Mouse (Mus musculus) liver, postnatal 0 days (tissue): ENCODE data around the gene Efl1.

Experiments
- CTCF ChIP-seq: sonication (generic); IDR thresholded peaks from 2 replicates; pipeline ENCODE4 v1.5.1; 2016; ENCODE audit warnings: antibody characterized with exemption, low read depth
- EP300 ChIP-seq: IDR thresholded peaks from 2 replicates; pipeline ENCODE4 v1.6.1; 2016; ENCODE audit warnings: antibody characterized with exemption, low read depth, mild to moderate bottlenecking

DNA sequence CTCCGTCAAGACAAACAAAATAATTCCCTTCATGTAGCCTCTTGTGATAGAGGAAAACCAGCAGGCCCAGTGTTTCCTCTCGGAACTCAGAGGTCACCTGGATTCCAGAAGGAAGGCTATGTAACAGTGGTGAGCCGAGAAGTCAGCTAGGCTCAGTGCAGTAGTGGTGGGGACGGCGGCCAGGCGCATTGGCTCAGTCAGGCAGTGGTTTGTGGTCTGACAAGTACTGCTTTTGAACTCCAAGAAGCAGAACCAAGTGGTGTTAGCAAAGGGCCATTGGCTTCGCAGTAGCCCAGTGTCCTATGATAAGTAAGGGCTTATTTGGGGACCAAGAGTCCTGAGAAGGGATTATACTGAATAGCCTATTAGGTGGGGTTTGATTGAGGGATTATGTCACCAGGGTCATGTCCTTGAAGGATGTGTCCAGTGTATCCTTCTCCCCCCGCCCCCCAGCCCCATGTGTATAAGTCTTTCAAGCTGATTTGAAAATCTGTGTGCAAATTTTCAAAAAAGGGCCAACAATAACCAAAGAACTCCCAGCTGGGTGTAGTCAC is 107.3 kb downstream of the Efl1 start:
- TF ChIP-seq CTCF (no peak), EP300 (no peak)
